Mouse (Mus musculus) liver, adult 2 months (tissue): ENCODE measurements at regions not wholly inside any gene's neighbourhood (a gene's known extent, or its start where the extent isn't known, plus 50 kb on each side); places are given as distances from the start of the nearest gene placed in this dataset.

Source experiments
- CTCF ChIP-seq: fragments of 200-500 bp; IDR thresholded peaks from 2 replicates; pipeline ENCODE4 v1.5.1; 2011; ENCODE audit warnings: low read depth, low read length, control low read depth
- POLR2A ChIP-seq: fragments of 200-500 bp; IDR thresholded peaks from 2 replicates; pipeline ENCODE4 v1.6.1; 2011; ENCODE audit warnings: low read length, control low read depth; ENCODE audit not compliant: insufficient read depth; ENCODE audit errors: extremely low read depth

DNA sequence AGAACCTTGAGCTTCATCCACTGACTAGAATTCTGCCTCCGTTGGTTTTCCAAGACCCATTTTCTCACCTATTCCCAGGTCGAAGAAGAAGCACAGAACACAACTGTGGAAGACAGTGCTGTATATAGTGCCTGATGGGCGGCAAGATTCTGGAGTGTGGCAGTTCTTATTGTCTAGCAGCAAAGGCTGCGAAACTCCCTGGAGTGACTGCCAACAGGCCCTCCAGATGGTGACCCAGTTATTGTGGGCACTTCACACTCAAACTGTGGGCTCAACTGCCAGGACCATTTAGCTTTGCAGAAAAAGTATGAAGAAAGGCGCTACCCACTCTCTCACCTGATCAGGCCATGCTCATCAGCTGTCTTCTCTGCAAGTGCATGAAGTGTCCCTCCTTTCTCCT lies 653.4 kb downstream of the Ets1 start:
- no peak for TF ChIP-seq CTCF
- TF ChIP-seq POLR2A: no peak
